Mouse (Mus musculus): ENCODE data around the gene Zfpm1.

Gene Zfpm1

GRCm38 (mm10) chr8:122274651-122275391, 7.1 kb upstream of the Zfpm1 start:
- no peak for DNase-seq (ENCODE audit: extremely low read depth, insufficient read length, low spot score)

GRCm38 (mm10) chr8:122276308-122276707, 5.6 kb upstream of the Zfpm1 start:
- DNase-seq (ENCODE audit: extremely low read depth, insufficient read length, low spot score) = no peak

DNA sequence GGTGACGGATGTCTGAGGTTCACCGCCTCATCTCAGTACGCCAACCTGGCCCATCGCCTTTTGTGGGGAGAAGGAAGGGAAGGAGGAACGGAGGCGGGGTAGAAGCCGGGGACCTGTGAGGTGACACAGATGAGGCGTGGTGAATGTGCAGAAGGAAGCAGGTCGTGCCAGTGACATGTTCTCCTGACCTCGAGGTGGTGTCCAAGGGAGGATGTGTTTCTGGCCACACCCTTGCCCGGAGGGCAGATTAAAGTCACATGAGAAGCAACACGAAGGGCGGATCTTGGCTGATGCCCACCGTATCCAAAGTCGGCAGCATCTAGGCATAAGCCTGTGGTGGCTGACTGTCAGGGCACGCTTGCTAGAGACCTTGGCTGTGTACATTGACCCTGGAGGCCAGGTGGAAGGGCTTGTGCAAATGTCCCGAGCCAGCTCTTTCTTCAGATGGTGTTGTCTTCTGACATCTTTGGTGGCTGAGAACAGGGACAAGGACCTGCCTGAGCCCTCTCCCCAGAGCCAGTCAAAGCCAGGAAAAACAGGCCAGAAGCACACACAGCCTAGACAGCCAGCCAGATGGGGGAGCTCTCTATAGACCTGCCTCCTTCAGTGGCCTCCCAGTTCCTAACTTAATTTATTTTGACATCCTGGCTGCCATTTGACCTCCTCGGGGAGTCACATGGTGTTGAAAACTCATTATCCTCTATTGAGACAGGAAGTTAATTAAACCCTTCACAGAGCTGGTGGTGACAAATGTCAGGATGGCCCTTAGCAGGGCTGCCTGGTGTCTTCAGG, 4.5 kb upstream of the Zfpm1 start:
- no peak for DNase-seq (ENCODE audit: extremely low read depth, insufficient read length, low spot score)

- no peak for DNase-seq (ENCODE audit: extremely low read depth, insufficient read length, low spot score)
These were observed 1.8 kb upstream of the Zfpm1 start for GRCm38 (mm10) chr8:122280156-122280555.

DNA sequence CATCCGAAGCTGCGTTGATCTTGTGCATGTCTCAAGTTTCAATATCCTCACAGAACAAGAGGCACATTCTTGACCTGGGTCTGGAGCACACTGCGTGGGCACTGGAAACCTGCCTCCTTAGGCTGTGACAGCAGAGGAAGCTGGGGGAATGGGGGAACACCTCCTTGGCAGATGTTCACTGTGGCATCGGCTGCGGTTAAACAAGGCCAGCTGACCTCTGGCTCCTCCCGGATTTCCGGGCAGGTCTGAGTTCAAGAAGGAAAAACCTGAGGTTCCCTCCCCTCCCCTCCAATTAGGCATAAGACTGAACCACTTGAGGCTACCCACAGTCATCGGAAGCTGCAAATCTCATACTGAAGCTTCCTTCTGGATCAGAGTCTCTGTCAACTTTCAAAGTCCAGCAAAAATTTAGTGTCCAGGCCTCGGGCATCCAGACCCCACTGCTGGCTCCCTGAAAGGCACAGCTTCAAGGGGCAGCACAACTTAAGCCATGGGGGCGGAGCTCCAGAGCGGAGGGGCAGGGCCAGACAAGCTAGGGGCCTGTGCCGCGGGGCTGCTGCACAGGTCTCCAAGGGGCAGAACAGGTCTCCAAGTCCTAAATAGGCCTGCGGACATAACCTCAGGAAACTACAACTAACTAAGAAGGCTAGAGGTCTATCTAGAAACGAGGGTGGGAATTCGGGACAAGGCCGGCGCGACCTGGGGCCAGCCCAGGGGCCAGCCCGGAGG, 1.2 kb upstream of the Zfpm1 start:
- no peak for DNase-seq (ENCODE audit: extremely low read depth, insufficient read length, low spot score)

- DNase-seq (ENCODE audit: extremely low read depth, insufficient read length, low spot score) = peak; percentile 99
These were observed 465 bp upstream of the Zfpm1 start for GRCm38 (mm10) chr8:122281317-122282034.

DNA sequence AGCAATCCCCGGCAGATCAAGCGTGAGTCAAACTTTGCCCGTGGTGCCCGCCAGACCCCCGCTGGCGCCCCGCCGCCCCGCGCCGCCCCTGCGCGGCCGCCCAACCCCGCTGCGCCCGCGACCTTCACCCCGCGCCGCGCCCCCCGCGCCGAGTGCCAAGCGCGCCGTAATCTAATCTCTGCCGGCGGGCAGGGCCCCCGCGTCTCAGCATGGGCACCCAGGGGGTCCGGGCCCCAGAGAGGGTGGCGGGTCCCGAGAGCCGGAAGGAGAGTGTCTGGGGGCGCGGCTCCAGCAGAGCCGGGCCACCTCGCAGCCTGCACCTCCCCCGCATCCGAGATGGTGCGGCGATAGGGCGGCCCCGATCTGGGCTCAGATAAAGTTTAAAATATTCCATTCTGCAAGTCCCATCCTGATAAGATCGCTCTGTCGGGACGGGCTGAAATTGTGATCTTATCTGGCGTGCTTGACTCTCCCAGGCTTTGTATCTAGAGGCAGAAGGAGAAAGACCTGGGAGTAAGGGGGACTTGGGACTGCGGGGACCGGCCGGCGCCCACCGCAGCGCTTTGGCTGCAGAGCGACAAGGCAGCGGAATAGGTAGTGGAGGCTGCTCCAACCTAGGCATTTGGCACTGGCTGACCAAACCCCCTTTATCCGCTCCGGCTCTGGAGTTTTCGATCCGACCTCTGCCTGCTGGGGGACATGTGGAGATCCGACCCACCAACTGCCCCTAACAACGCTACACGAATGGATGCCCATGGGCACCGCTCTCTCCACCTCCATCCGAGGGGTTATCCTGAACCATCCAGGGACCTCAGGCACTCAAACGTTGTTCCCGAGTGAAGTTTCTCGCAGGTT, 787 bp downstream of the Zfpm1 start:
- no peak for DNase-seq (ENCODE audit: extremely low read depth, insufficient read length, low spot score)

- DNase-seq (ENCODE audit: extremely low read depth, insufficient read length, low spot score) = no peak
These were observed 1.6 kb downstream of the Zfpm1 start for GRCm38 (mm10) chr8:122283356-122284202.

- DNase-seq (ENCODE audit: extremely low read depth, insufficient read length, low spot score) = no peak
These were observed 2.3 kb downstream of the Zfpm1 start for GRCm38 (mm10) chr8:122284203-122284658.

GRCm38 (mm10) chr8:122284659-122285261, 2.8 kb downstream of the Zfpm1 start:
- DNase-seq (ENCODE audit: extremely low read depth, insufficient read length, low spot score) = no peak

DNA sequence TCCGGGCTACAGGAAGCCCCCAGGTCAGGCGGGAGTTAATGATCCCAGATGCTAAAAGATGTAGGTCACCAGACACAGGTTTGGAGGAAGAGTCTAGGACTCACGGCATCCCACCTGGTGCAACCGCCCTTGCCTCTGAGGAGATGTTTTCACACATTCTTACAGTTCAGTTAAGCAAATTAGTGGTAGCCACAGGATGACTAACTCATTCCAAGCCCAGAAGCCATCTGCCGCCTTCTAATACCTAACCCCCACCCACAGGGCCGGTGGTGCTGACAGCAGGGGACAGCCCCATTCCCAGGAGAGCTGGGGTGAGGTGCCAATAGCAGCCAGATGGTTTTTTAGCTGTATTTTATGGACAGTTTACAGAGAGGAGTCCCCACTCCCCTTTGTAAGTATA, 3.8 kb downstream of the Zfpm1 start:
- DNase-seq (ENCODE audit: extremely low read depth, insufficient read length, low spot score) = peak; percentile 78

DNA sequence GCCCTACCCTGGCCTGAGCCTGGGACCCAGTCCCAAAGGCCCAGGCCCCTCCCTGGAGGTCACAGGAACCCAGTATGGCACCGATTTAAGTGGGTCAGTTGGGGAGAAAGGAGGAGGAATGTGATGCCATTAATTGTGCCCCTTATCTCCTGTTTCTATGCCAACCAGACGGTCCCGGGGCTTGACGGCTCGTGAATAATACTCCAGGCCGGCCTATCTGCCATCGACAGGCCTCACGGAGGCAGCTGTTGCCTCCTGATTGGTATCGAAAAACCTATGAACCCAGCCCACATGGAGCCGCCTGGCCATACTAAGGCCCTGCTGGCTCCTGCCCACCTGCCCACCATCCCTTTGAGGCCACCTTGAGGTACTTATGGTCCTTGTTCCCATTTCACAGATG, 5.0 kb downstream of the Zfpm1 start:
- no peak for DNase-seq (ENCODE audit: extremely low read depth, insufficient read length, low spot score)

DNA sequence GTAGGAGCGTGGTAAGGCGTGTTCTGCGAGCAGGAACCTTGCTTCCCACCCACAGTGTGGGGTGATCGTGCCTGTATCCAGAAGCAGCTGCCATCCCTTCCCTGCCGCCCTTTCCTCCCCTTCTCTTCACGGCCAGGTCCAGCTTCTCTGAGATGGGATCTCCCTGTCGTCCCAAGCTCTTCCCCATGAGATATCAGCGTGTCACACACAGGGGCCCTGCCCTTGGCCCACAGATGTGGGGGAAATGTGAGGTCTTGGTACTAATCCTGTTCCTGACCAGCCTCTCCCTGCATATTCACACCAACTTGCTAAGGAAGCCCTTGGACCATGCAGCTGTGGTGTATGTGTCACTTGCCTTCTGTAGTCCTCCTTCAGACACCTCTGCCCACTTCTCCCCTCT, 5.8 kb downstream of the Zfpm1 start:
- DNase-seq (ENCODE audit: extremely low read depth, insufficient read length, low spot score) = no peak

- no peak for DNase-seq (ENCODE audit: extremely low read depth, insufficient read length, low spot score)
These were observed 6.4 kb downstream of the Zfpm1 start for GRCm38 (mm10) chr8:122288344-122288743.

DNA sequence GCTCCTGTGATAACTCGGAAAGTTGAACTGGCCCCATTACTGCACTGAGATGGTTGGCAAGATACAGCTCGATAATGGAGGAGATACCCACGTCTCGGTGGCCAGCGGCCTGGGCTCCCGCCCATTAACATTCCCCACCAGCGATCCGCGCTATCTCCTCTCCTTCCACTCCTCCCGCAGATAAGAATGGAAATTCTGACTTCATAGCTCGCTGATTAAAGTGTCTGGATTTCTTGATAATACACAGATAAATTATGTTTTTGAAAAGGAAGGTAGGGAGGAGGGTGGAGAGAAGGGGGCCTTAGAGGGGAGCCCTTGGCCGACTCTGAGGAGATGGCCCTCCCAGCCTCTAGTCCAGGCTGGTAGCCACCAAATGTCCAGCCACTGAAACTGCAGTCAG, 9.1 kb downstream of the Zfpm1 start:
- DNase-seq (ENCODE audit: extremely low read depth, insufficient read length, low spot score) = no peak

DNA sequence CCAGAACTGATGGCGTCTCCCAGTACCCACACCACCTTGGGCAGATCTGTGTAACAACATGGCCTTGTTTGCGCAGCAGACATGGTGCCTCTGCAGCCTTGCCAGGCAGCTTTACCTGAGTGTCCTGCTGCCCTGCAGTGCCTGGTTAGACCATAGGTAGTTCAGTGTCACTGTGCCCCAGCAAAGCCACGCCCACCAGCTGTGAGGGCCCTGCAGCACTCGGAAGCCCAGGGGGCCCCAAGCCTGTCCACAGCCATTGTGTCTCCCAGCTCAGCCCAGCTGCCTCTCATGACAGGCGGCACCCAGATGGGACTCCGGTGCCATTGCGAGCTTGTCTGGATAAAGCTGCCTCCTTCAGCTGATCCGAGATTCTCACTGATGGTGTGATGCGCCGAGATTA, 9.6 kb downstream of the Zfpm1 start:
- no peak for DNase-seq (ENCODE audit: extremely low read depth, insufficient read length, low spot score)

GRCm38 (mm10) chr8:122293484-122293883, 11.5 kb downstream of the Zfpm1 start:
- DNase-seq (ENCODE audit: extremely low read depth, insufficient read length, low spot score) = no peak

- peak; percentile 86 for DNase-seq (ENCODE audit: extremely low read depth, insufficient read length, low spot score)
These were observed 12.3 kb downstream of the Zfpm1 start for GRCm38 (mm10) chr8:122294273-122294683.

All from 3134 (cell line).